Mouse (Mus musculus) bone marrow, adult 2 months (tissue): ENCODE measurements around the gene Camk1g.

Experiments used
- CTCF ChIP-seq: fragments of 200-500 bp; IDR thresholded peaks from 2 replicates; pipeline ENCODE4 v1.5.1; 2011; ENCODE audit warnings: low read length, control low read depth; ENCODE audit not compliant: control insufficient read depth, insufficient read depth
- POLR2A ChIP-seq: fragments of 200-500 bp; IDR thresholded peaks from 2 replicates; pipeline ENCODE4 v1.6.1; 2011; ENCODE audit warnings: low read depth, mild to moderate bottlenecking, control low read depth, low read length, borderline replicate concordance; ENCODE audit not compliant: control insufficient read depth

GRCm38 (mm10) chr1:193309785-193310518, 60.1 kb downstream of the Camk1g start:
- no peak for TF ChIP-seq POLR2A
- no peak for TF ChIP-seq CTCF
